Mouse (Mus musculus) spleen, adult 2 months (tissue): Measurements from ENCODE around the gene Dip2c. TPM values are rescaled to one million over a fixed set of nuclear protein-coding genes. Genes with fewer than 3 reads are reported as not detected.

ENCODE experiments used
- DNase-seq, 2 experiments: peaks; one replicate each; pipeline versions ENCODE4 v3.0.0 to v3.0.0-alpha.2; 2012 to 2021; ENCODE audit warnings: low spot score in 2 of 2, low read depth in 1 of 2
- H3K27ac ChIP-seq: fragments of 200-500 bp; 2 replicates; pipeline ENCODE4 v1.5.1; 2012; ENCODE audit warnings: low read length, inconsistent platforms; ENCODE audit not compliant: insufficient read depth
- H3K27me3 ChIP-seq: fragments of 200-500 bp; 2 replicates; pipeline ENCODE4 v1.6.1; 2012; ENCODE audit warnings: mild to moderate bottlenecking, moderate library complexity, low read length, inconsistent platforms; ENCODE audit not compliant: control insufficient read depth, insufficient read depth
- H3K36me3 ChIP-seq: fragments of 200-500 bp; 2 replicates; pipeline ENCODE4 v1.6.1; 2012; ENCODE audit warnings: mild to moderate bottlenecking, low read length, inconsistent platforms; ENCODE audit not compliant: control insufficient read depth, insufficient read depth
- H3K4me1 ChIP-seq: fragments of 200-500 bp; 2 replicates; pipeline ENCODE4 v1.6.1; 2011; ENCODE audit warnings: inconsistent platforms; ENCODE audit not compliant: control insufficient read depth, insufficient read depth, insufficient read length
- H3K4me3 ChIP-seq: fragments of 200-500 bp; 2 replicates; pipeline ENCODE4 v1.5.1; 2011; ENCODE audit warnings: mild to moderate bottlenecking, inconsistent platforms; ENCODE audit not compliant: insufficient read depth, insufficient read length; ENCODE audit errors: extremely low read depth
- CTCF ChIP-seq: fragments of 200-500 bp; IDR thresholded peaks from 2 replicates; pipeline ENCODE4 v1.5.1; 2011; ENCODE audit warnings: mild to moderate bottlenecking, inconsistent platforms; ENCODE audit not compliant: insufficient read depth, insufficient read length, insufficient replicate concordance; ENCODE audit errors: extremely low read depth
- POLR2A ChIP-seq: fragments of 200-500 bp; IDR thresholded peaks from 2 replicates; pipeline ENCODE4 v1.6.1; 2011; ENCODE audit warnings: low read depth, low read length, inconsistent platforms
- WGBS: fragments of 180-500 bp; shearing (Covaris S2); methylation state at CpG from one replicate; pipeline ENCODE4 v1.1.7; 2018; 5-methylcytosine and 5-hydroxymethylcytosine counted together
- polyA plus RNA-seq: library from polyadenylated mRNA; depleted of rRNA; stranded (reverse); fragments of >200 nt; gene quantifications from 2 replicates; pipeline ENCODE4 v1.2.3, GENCODE M21; 2012

Gene Dip2c
- polyA plus RNA-seq, 1 experiment, result 2.3 TPM

DNA sequence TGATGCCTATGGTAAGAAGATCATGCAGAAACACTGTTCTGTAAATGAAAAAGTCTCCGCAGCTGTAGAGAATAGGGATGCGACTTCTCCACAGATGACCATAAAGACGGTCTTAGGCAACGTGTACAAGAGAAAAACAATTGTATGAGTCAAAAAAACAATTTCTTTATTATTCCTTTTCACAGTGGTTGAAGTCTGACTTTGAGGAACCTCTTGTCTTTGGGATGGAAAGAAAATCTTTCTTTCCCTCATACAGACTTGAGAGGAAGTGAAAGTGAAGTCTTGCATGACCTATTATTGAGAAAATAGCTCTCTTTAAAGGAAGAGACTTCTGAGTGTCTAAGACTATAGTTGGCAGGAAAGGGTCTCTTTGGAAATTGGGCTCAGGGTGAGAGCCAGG, 132.7 kb downstream of the Dip2c start:
- H3K27ac ChIP-seq, result peak overlapping the region; percentile 78

DNA sequence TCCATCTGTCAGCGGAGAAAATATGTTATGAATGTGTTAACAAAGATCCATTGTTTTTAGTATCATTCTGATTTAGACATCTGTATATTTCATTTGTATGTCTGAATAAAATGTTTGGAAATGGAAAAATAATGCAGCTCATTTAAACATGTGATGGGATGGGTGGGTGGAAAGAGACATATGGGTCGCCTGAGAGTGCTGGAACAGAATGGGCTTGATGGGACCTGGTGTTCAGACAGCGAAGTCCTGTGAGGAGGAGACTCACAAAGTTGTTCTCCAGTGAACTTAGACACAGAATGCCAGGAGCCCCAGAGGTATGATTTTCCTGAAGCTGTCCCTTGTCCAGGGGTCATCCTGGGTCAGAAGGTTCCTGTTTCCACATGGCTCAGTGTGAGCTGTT, 142.1 kb downstream of the Dip2c start:
- no peaks in the 10 kb centered on the region for H3K27me3 ChIP-seq
- no peaks in the 10 kb centered on the region for H3K36me3 ChIP-seq
- DNase-seq, result no peak
- no peak for TF ChIP-seq POLR2A
- TF ChIP-seq CTCF, result no peak
- no peak overlapping the region for H3K27ac ChIP-seq
- whole genome bisulfite sequencing, result 89% methylated on average over 3 of the region's 3 CpGs
- H3K4me3 ChIP-seq, result no peak overlapping the region
- no peaks in the 10 kb centered on the region for H3K4me1 ChIP-seq

More for the DNA sequence above, 132.7 kb downstream of the Dip2c start:
- TF ChIP-seq CTCF (no peak), POLR2A (no peak)
- 55% methylated on average over 4 of the region's 4 CpGs for WGBS
- Histone ChIP-seq H3K27me3 (no peaks in the 10 kb centered on the region), H3K36me3 (no peaks in the 10 kb centered on the region), H3K4me1 (peaks cover 8% of the 10 kb centered on the region), H3K4me3 (no peak overlapping the region)
- peak in 1 of 2 experiments; percentile 50 for DNase-seq

DNA sequence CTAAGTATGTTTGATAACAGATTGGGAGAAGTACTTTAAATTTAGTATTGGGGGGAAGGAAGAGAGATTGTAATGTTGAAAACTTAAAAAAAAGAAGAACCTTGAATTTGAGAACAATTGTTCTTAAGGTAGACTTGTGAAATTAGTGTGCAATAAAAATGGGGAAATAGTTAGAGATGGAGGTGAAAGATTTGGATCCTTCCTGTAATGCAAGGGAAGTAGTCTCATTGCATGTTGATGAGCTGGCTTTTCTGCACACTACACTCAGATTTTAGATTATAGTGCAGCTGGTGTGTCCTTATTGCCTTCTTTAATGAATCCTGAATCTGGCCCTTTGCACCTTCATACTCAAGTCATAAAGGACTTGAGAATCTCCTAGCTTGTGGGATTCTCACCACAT, 142.9 kb downstream of the Dip2c start:
- no peak for TF ChIP-seq POLR2A
- TF ChIP-seq CTCF, result no peak
- H3K4me3 ChIP-seq, result no peak overlapping the region
- no peak for DNase-seq
- no peak overlapping the region for H3K27ac ChIP-seq
- no peaks in the 10 kb centered on the region for H3K4me1 ChIP-seq
- H3K27me3 ChIP-seq, result no peaks in the 10 kb centered on the region
- H3K36me3 ChIP-seq, result no peaks in the 10 kb centered on the region

DNA sequence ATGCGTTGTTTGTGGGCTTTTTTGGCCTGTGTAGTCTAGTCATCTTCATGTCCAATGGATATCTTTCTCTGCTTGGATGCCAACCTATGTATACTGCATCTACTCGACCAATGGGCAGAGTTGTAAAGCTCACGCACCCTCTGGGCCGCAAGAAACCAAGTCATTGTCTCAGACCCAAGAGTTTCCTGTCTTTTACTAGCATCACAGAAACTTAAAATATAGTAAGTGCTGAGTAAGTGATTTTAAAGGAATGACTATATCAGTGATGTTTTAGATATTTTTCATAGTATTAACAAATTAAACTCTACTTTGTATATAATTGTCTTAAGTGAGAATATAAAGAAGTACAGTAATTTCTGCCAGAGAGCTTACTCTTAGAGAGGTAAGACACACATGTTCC, 145.6 kb downstream of the Dip2c start:
- no peak overlapping the region for H3K27ac ChIP-seq
- DNase-seq, result no peak
- TF ChIP-seq CTCF (no peak), POLR2A (no peak)
- no peak overlapping the region for H3K4me3 ChIP-seq
- no peaks in the 10 kb centered on the region for H3K4me1 ChIP-seq
- WGBS, result 92% methylated on average over 4 of the region's 4 CpGs
- H3K36me3 ChIP-seq, result no peaks in the 10 kb centered on the region
- H3K27me3 ChIP-seq, result no peaks in the 10 kb centered on the region

DNA sequence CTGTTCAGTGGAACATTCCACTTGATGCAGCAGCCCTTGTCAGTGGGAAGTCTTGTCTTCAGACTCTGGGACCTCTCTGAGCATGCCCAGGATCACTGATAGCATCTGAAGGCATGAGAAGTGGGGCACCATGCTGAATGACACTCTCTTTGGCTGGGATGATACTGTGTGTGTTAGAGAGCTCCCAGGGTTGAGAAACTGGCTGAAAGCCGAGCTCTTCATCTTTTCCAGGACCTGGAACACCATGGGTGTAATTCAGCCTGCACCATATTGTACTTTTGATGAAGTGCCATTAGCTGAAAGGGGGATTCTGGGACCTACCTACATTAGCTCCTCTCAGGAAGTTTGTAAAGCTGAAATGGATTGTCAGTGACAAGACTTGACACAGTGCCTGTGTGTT, 146.5 kb downstream of the Dip2c start:
- no peak for DNase-seq
- Histone ChIP-seq H3K4me3 (no peak overlapping the region), H3K4me1 (no peaks in the 10 kb centered on the region), H3K27me3 (no peaks in the 10 kb centered on the region), H3K36me3 (no peaks in the 10 kb centered on the region), H3K27ac (no peak overlapping the region)
- WGBS, result 90% methylated on average over 1 of the region's 1 CpGs
- TF ChIP-seq CTCF (no peak), POLR2A (no peak)

DNA sequence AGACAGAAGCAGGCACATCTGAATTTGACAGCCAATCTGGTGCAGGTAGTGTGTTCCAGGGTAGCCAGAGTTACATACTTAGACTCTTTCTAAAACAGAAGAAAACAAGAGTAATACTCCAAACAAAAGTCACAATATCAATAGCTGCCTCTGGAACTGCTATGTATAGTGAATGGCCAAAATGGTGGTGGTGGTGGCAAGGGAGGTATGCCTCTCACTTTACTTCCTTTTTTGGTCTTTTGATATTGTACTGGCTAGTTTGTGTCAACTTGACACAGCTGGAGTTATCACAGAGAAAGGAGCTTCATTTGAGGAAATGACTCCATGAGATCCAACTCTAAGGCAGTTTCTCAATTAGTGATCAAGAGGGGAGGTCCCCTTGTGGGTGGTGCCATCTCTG, 148.1 kb downstream of the Dip2c start:
- Histone ChIP-seq H3K27ac (no peak overlapping the region), H3K27me3 (no peaks in the 10 kb centered on the region), H3K36me3 (no peaks in the 10 kb centered on the region), H3K4me1 (no peaks in the 10 kb centered on the region), H3K4me3 (no peak overlapping the region)
- DNase-seq, result no peak
- TF ChIP-seq CTCF (no peak), POLR2A (no peak)

DNA sequence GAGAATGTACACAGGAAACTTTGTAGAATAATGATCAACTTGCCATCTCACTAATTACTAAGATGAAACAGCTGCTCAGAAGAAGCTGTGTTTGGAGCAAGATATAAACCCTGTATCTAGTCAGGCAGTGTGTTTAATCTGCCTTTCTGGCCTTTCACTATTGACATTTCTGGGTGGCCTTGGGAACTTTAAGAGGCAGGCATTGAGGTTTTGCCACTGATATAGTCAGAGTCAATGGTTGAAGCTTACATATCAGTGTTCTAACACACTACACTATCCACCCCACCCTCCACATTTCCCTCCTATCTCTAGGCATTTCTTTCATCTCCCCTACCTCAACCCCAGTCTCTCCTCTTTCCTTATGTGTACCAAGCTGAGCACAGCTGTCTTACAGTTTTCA, 149.9 kb downstream of the Dip2c start:
- H3K27ac ChIP-seq, result no peak overlapping the region
- H3K4me3 ChIP-seq, result no peak overlapping the region
- TF ChIP-seq CTCF (no peak), POLR2A (no peak)
- H3K36me3 ChIP-seq, result no peaks in the 10 kb centered on the region
- peaks cover 1% of the 10 kb centered on the region; the same call in 1 of the 2 replicates for H3K4me1 ChIP-seq
- DNase-seq, result no peak
- H3K27me3 ChIP-seq, result no peaks in the 10 kb centered on the region
